Mouse (Mus musculus): ENCODE results near the gene F10. TPM values are rescaled to one million over a fixed set of nuclear protein-coding genes. Genes with fewer than 3 reads are reported as not detected.
"Not testable (repeated sequence)": the region's sequence is repeated elsewhere in the genome, so short reads cannot be mapped to it uniquely, and the experiment has no call there.

The F10 gene
- polyA plus RNA-seq, 1 experiment = not detected

DNA sequence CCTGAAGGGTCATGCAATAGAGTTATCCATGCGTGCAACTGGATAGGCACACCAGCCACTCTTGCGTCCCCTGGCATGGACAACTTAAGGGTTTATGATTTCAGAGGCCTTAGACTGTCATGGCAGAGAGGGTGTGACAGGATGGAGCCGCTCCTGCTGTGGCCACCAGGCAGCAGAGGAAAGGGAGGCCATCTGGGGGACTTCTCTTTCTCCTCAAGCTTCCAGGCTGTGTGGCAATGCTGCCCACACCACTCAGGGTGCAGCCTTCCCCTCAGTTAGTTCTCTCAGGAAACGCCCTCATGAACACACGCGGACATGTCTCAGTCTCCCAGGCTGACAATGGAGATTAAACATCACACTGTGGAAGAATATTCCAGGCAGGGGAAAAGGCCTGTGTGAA is 1.9 kb downstream of the F10 start:
- Histone ChIP-seq H3K4me1 (ENCODE audit: control insufficient read depth, insufficient read depth, low read length) (peaks cover 33% of the 10 kb centered on the region), H3K4me3 (ENCODE audit: insufficient read depth, low read depth, low read length) (no peak overlapping the region), H3K27ac (ENCODE audit: insufficient read depth, low read depth, low read length) (no peak overlapping the region)
- WGBS = 87% methylated on average over 6 of the region's 6 CpGs
- no peak for TF ChIP-seq CTCF (IDR thresholded peaks at IDR 0.05; ENCODE audit: insufficient read depth, low read depth, low read length)

DNA sequence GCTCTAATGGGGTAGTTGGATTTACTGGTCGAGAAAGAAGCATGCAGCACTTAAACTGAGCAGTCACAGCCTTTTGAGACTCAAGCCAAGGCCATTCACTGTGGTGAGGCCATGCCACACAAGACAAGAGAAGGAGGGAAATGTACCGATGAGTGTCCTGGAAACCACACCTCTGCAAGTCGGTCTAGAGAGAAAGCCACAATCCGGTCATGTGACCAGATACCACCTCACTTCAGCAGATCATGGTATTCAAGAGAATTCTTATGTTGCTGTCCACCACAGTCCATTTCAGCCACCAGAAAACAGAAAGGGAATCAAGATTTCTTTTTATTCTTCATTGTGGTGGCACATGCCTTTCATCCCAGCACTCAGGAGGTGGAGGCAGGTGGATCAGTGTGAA is 4.4 kb downstream of the F10 start:
- TF ChIP-seq POLR2A (IDR thresholded peaks at IDR 0.05; ENCODE audit: insufficient read depth, low read depth, low read length) = no peak
- TF ChIP-seq CTCF (IDR thresholded peaks at IDR 0.05; ENCODE audit: insufficient read depth, low read depth, low read length) = no peak
- 78% methylated on average over 4 of the region's 4 CpGs for WGBS

DNA sequence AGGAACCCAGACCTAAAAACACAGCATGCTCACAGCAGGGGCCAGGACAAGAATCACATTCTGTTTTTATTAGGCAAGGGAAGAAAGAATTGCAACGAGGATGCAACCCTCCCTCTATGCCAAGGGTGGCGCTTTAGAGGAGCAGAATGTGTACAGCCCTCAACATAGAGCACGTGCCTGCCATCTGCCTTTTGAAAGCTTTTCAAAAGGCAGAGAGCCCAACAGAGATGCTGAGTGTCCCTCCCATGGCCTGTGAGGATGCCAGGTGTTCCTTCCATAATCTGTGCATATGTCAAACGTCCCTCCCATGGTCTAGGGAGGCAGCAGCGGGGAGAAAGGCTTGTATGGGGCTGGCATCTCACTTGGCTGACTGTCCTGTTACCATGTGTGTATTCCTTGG is 10.5 kb downstream of the F10 start:
- no peak overlapping the region for H3K27ac ChIP-seq (ENCODE audit: insufficient read depth, low read depth, low read length)
- no peaks in the 10 kb centered on the region for H3K4me1 ChIP-seq (ENCODE audit: control insufficient read depth, insufficient read depth, low read length)
- WGBS = 61% methylated on average over 5 of the region's 5 CpGs
- H3K4me3 ChIP-seq (ENCODE audit: insufficient read depth, low read depth, low read length) = no peak overlapping the region
- TF ChIP-seq POLR2A (IDR thresholded peaks at IDR 0.05; ENCODE audit: insufficient read depth, low read depth, low read length) (no peak), CTCF (IDR thresholded peaks at IDR 0.05; ENCODE audit: insufficient read depth, low read depth, low read length) (no peak)

More for the DNA sequence above, 4.4 kb downstream of the F10 start:
- H3K27ac ChIP-seq (ENCODE audit: insufficient read depth, low read depth, low read length) = no peak overlapping the region
- H3K4me3 ChIP-seq (ENCODE audit: insufficient read depth, low read depth, low read length) = no peak overlapping the region
- peaks cover 15% of the 10 kb centered on the region for H3K4me1 ChIP-seq (ENCODE audit: control insufficient read depth, insufficient read depth, low read length)

DNA sequence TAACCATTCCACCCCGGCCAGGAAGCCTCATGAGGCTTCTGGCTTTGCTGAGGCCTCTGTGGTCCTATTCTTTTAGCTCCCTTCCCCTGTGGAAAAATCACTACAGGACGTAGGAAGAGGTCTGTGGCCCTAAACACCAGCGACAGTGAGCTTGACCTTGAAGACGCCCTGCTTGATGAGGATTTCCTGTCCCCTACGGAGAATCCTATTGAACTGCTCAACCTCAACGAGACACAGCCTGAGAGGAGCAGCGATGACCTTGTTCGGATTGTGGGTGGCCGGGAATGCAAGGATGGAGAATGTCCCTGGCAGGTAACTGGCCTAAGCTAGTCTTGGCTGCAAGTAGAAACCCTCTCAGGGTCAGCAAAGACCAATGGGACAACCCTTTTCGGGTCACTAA is 13.4 kb downstream of the F10 start:
- TF ChIP-seq POLR2A (IDR thresholded peaks at IDR 0.05; ENCODE audit: insufficient read depth, low read depth, low read length) (no peak), CTCF (IDR thresholded peaks at IDR 0.05; ENCODE audit: insufficient read depth, low read depth, low read length) (no peak)
- Histone ChIP-seq H3K4me1 (ENCODE audit: control insufficient read depth, insufficient read depth, low read length) (no peaks in the 10 kb centered on the region), H3K27ac (ENCODE audit: insufficient read depth, low read depth, low read length) (no peak overlapping the region), H3K4me3 (ENCODE audit: insufficient read depth, low read depth, low read length) (no peak overlapping the region)
- 85% methylated on average over 10 of the region's 10 CpGs for WGBS

DNA sequence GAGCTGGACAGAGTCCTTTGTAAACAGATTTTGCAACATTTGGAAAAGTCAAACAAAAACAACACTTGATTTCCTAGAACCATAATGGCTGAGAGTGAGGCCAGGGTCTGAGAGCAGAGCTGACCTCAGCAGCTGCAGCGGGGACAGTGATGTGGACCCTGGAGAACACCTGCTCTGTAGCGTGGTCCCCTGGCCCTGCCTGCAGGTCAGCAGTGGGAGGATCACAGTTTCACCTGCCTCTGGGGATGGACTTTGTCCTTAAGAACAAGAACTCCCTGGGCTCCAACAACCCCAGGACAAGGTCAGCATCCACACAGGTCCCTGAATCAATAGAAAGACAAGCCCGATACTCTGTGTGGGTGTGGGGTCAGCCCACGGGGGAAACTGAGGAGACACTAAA is 20.2 kb downstream of the F10 start:
- TF ChIP-seq CTCF (IDR thresholded peaks at IDR 0.05; ENCODE audit: insufficient read depth, low read depth, low read length) (no peak), POLR2A (IDR thresholded peaks at IDR 0.05; ENCODE audit: insufficient read depth, low read depth, low read length) (no peak)
- H3K27ac ChIP-seq (ENCODE audit: insufficient read depth, low read depth, low read length) = no peak overlapping the region
- WGBS = 87% methylated on average over 4 of the region's 4 CpGs
- no peaks in the 10 kb centered on the region for H3K4me1 ChIP-seq (ENCODE audit: control insufficient read depth, insufficient read depth, low read length)
- no peak overlapping the region for H3K4me3 ChIP-seq (ENCODE audit: insufficient read depth, low read depth, low read length)

DNA sequence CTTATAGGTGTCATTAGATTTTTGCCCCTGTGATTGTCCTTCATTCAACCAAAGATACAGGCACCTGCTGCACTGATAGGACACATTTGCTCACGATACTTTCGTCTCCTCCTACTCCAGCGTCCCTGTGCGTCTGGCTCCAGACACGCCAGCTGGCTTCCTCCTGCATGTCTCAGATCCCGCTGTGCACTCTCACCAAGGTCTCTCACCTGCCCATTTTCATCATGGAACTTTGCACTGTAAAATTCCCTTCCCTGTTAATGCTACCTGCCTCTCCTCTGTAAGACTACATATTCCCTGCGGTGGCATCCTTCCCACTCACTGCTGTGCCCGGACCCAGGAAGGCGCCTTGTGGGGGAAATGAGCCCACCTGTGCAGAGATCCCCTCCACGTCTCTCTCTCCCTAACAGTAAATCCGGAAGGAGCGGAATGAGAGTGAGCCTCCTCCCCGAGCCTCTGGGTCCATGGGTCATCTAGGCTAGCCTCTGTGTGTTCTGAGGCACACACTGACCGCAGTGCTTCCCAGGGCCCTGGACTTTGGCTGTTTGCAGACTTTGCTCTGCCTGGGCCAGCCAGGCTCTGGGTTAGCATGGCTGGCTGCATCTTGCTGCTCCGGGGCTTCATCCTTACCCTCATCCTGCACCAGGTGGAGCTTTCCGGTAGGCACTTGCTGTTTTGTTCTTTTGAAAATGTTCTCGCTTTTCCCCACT is 23.5 kb downstream of the F10 start, which contains the start of gene Proz:
TSS of gene Proz (plus strand) at position 474 of the 710 bp plus-strand sequence.
- no peak within 1 kb of the TSS for H3K27ac ChIP-seq (ENCODE audit: insufficient read depth, low read depth, low read length)
- TF ChIP-seq CTCF (IDR thresholded peaks at IDR 0.05; ENCODE audit: insufficient read depth, low read depth, low read length) = no peak
- no peak for TF ChIP-seq POLR2A (IDR thresholded peaks at IDR 0.05; ENCODE audit: insufficient read depth, low read depth, low read length)
- 77% methylated on average over 17 of the region's 17 CpGs for WGBS
- no peak within 1 kb of the TSS for H3K4me3 ChIP-seq (ENCODE audit: insufficient read depth, low read depth, low read length)
- H3K4me1 ChIP-seq (ENCODE audit: control insufficient read depth, insufficient read depth, low read length) = no peaks in the 10 kb centered on the region

DNA sequence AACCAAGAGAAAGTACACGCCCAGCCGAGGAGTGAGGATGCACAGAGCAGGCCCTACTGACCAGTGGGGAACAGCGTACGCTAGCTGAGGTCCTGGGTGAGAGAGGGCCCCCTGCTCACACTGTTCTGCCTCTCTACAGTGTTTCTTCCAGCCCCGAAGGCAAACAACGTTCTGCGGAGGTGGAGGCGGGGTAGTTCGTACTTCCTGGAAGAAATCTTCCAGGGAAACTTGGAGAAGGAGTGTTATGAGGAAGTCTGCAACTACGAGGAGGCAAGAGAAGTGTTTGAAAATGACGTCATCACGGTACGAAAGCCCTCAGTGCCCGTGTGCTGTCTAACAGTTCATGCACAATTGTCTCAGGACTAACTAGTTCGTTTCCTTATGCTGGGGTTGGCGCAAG is 26.0 kb downstream of the F10 start:
- no peak overlapping the region for H3K4me3 ChIP-seq (ENCODE audit: insufficient read depth, low read depth, low read length)
- H3K4me1 ChIP-seq (ENCODE audit: control insufficient read depth, insufficient read depth, low read length) = no peaks in the 10 kb centered on the region
- no peak overlapping the region for H3K27ac ChIP-seq (ENCODE audit: insufficient read depth, low read depth, low read length)
- 73% methylated on average over 16 of the region's 16 CpGs for WGBS
- TF ChIP-seq CTCF (IDR thresholded peaks at IDR 0.05; ENCODE audit: insufficient read depth, low read depth, low read length) (no peak), POLR2A (IDR thresholded peaks at IDR 0.05; ENCODE audit: insufficient read depth, low read depth, low read length) (no peak)

DNA sequence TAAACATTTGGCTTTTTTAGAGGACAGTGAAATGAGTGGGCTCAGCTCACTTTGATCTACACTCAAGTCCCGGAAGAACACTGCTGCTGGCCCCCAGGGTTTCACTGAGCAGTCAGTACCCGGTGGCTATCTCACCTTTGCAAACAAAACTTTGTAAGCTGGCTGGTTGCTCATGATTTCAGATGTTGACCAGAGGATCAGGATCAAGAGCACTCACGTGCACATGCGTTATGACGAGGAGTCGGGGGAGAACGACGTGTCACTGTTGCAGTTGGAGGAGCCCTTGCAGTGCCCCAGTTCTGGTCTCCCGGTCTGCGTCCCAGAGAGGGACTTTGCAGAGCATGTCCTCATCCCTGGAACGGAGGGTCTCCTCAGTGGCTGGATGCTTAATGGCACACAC is 36.1 kb downstream of the F10 start:
- no peak for TF ChIP-seq POLR2A (IDR thresholded peaks at IDR 0.05; ENCODE audit: insufficient read depth, low read depth, low read length)
- TF ChIP-seq CTCF (IDR thresholded peaks at IDR 0.05; ENCODE audit: insufficient read depth, low read depth, low read length) = no peak
- WGBS = 96% methylated on average over 11 of the region's 11 CpGs
- H3K4me1 ChIP-seq (ENCODE audit: control insufficient read depth, insufficient read depth, low read length) = peaks cover 4% of the 10 kb centered on the region
- H3K4me3 ChIP-seq (ENCODE audit: insufficient read depth, low read depth, low read length) = no peak overlapping the region
- no peak overlapping the region for H3K27ac ChIP-seq (ENCODE audit: insufficient read depth, low read depth, low read length)

DNA sequence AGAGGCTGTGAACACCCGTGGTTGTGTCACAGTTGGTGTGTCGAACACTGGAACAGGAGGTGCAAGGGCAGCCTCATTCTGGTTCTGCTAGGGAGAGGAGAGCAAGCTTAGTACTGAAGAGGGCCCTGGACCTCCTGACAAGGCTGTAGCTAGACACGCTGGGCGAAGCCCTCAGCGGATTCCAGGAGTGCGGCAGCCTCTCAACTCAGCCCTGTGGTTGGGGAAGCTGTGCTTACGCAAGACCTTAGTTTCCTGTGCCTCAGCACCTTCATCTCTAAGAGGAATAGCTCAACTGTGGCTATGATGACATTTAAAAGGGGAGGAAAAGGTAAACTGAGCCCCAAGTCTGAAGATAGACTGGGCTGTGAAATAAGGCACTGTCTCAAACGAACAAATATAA is 37.9 kb downstream of the F10 start:
- no peak for TF ChIP-seq POLR2A (IDR thresholded peaks at IDR 0.05; ENCODE audit: insufficient read depth, low read depth, low read length)
- TF ChIP-seq CTCF (IDR thresholded peaks at IDR 0.05; ENCODE audit: insufficient read depth, low read depth, low read length) = no peak
- WGBS = 96% methylated on average over 8 of the region's 8 CpGs
- Histone ChIP-seq H3K4me1 (ENCODE audit: control insufficient read depth, insufficient read depth, low read length) (peaks cover 4% of the 10 kb centered on the region), H3K27ac (ENCODE audit: insufficient read depth, low read depth, low read length) (no peak overlapping the region), H3K4me3 (ENCODE audit: insufficient read depth, low read depth, low read length) (no peak overlapping the region)

DNA sequence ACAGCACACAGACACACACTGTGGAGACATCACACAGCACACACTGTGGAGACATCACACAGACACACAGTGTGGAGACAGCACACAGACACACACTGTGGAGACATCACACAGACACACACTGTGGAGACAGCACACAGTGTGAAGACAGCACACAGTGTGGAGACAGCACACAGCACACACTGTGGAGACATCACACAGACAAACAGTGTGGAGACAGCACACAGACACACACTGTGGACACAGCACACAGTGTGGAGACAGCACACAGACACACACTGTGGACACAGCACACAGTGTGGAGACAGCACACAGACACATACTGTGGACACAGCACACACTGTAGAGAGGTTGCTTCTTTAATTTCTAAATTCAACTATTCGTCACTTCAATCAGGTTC is 38.5 kb downstream of the F10 start:
- 93% methylated on average over 1 of the region's 1 CpGs for WGBS

More for the DNA sequence above, 38.5 kb downstream of the F10 start:
- not testable (repeated sequence) for H3K27ac ChIP-seq (ENCODE audit: insufficient read depth, low read depth, low read length); H3K4me3 ChIP-seq (ENCODE audit: insufficient read depth, low read depth, low read length); H3K4me1 ChIP-seq (ENCODE audit: control insufficient read depth, insufficient read depth, low read length)

Data from olfactory bulb, adult 2 months (tissue).